Mouse (Mus musculus): ENCODE results near the gene Fam155a. TPM values are rescaled to one million over a fixed set of nuclear protein-coding genes. Genes with fewer than 3 reads are reported as not detected.
"Not testable (repeated sequence)": the region's sequence is repeated elsewhere in the genome, so short reads cannot be mapped to it uniquely, and the experiment has no call there.

Fam155a gene
- total RNA-seq, 4 experiments from 2014 or later: 108 to 119 (median 115) TPM

GRCm38 (mm10) chr8:9406204-9406603 lies 364.8 kb downstream of the Fam155a start:
- no peak for DNase-seq (ENCODE audit: low spot score in 2 of 2)

GRCm38 (mm10) chr8:9404651-9405050 lies 366.3 kb downstream of the Fam155a start:
- no peak for DNase-seq (ENCODE audit: low spot score in 2 of 2)

DNA sequence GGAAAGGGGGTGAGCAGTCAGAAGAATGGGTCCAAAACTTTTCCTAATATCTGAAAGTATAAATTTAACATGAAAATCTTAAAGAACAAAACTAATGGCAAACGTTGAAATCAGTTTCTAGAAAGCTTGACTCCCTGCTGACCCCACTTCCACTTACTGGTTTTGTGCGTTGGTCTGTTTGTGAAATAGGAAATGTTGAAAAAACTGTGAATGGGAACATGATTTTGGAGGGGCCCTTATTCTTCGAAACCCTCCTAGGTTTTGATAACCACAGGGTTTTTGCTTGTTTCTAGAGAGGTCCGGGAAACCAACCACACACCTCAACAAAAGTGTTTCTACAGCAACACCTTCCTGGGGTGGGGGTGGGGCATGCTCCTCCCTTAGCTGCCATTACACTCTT lies 368.6 kb downstream of the Fam155a start:
- no peak for DNase-seq (ENCODE audit: low spot score in 2 of 2)

DNA sequence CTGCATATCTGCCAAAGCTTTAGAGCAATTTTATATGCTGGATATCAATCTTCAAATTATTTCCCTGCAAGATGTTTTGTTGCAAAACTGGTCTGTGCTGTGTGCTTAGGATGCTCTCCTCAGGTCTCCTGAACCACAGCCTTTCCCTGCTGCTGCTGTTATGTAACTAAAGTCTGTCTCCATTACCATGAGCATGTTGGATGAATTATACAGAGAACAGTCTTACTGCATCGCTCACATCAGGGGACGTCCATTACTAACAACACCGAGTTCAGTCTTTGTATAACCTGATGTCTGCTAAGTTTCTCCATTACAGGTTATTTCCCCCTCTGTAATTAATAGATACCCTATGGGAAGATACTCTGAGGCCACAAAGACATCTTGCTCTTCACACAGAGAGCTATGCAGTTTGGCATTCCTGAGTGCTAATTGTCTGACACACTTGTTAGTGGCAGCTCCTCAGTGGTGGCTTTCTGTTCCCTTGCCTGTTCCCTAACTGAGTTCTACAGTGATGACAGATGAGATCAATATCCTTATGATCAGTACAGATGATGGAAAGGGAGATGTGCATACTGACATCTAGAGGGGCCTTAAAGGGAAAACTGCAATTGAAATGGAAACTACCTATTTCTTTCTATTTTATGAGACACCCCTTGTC lies 372.2 kb downstream of the Fam155a start:
- DNase-seq (ENCODE audit: low spot score in 2 of 2): no peak

DNA sequence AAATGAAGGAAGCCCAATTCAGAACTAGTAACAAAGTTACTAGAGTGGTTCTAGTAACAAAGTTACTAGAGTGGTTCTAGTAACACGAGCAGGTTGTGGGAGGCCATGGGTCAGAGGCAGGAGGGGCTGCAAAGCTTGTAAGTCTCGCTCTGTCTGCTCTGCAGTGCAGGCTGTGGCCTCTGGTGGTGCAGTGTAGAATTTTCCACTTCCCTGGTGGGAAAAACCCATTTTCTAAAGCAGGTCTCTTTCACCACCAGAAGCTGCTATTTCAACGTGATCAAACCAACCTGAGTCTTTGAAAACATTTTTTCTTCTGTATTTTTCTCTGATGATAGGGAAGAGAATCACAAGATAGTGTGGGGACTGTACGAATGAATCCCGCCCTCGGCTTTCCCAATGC lies 372.9 kb downstream of the Fam155a start:
- DNase-seq (ENCODE audit: low spot score in 2 of 2): no peak

DNA sequence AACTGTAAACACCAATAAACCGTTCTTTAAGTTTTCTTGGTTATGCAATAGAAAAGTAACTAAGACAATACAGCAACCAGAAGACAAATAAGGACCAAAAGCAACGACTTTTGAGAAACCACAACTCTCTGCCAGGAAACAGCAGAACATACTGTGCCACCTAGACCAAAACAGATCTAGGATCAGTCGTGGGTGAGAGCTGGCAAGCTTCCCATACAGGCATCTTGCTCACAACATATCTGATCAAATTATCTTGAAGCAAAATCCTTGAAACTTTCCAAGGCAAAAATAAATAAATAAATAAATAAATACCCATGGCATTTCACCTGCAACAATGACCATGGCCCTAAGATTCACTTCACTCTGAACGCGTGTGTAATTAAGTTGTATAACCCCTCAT lies 376.3 kb downstream of the Fam155a start:
- DNase-seq (ENCODE audit: low spot score in 2 of 2): no peak

- DNase-seq (ENCODE audit: low spot score in 2 of 2): no peak
Observed at GRCm38 (mm10) chr8:9393246-9393645, 377.7 kb downstream of the Fam155a start.

DNA sequence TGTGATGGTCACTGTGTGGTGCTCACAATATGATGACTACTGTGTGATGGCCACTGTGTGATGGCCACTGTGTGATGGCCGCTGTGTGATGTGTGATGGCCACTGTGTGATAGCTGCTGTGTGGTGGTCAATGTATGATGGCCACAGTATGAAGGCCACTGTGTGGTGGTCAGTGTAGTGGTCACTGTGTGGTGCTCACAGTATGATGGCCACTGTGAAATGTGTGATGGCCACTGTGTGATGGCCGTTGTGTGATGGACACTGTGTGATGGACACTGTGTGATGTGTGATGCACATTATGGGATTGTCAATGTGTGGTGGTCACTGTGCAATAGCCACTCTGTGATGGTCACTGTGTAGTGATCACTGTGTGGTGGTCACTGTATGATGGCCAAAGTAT lies 380.7 kb downstream of the Fam155a start:
- DNase-seq (ENCODE audit: low spot score in 2 of 2): not testable (repeated sequence)

DNA sequence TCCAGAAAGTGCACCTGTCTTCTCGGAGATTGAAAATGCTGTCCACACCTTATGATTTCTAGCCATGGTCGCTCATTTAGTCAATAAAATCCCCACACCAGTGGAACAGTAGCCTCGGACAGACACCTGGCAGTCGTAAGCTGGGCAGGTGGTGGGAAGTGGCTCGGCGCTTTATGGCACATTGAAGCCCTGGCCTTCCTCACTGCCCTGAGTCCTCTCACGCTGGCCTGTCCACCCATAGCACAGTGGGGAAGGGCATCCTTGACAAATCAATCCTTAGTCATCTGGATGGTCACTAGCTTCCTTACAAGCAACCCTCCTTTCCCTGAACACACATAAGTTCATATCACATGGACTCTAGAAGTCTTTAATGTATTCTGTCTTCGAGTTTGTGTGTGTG lies 401.8 kb downstream of the Fam155a start:
- DNase-seq (ENCODE audit: low spot score in 2 of 2): no peak

- no peak for DNase-seq (ENCODE audit: low spot score in 2 of 2)
Observed at GRCm38 (mm10) chr8:9367721-9368120, 403.2 kb downstream of the Fam155a start.

GRCm38 (mm10) chr8:9365381-9365780 lies 405.6 kb downstream of the Fam155a start:
- no peak for DNase-seq (ENCODE audit: low spot score in 2 of 2)

DNA sequence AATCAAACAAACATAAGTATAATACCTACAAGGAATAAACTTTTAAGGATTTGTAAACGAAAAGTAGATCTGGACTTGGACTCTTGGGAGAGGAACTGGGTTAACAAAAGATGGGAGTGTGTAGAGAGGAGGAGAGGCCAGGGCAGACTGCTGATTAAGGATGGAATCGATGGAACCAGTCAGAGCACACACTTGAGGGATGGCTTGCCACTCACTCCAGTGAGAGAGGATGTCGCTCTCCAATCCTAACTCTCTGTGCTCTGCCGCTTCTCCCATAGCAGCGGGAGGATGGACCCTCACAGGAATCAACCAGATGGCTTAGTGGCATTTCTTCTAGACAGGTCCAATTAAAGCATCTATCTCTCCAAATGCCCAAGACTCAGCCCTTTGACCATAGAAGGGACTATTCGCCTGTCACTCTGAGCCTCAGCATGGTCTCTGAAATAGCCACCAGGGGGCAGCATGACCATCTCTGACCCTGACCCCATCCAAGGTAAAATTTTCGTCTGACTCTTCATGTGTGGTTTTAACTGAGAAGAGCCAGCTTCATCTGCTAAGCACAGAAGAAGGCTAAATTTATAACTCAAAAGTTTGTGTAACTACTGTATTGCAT lies 422.3 kb downstream of the Fam155a start:
- DNase-seq (ENCODE audit: low spot score in 2 of 2): no peak

- no peak for DNase-seq (ENCODE audit: low spot score in 2 of 2)
Observed at GRCm38 (mm10) chr8:9347163-9347562, 423.8 kb downstream of the Fam155a start.

DNA sequence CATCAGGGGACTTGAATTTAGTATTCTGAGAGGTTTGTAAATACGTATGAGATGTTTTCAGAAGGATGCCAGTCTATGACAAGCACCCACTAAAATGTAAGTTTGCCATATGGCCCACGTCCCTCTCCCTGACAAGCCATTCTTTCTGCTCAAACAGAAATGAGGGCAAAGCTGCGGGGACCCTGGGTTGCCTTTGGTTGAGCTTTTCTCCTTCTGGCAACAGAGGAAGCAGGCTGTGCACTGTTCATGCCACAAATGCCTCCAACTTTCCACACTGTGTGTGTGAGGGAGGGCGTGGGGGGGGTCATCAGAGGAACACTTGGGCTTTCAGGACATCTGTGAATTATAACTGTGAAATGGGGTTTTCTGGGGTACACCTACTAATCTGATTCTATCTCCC lies 426.8 kb downstream of the Fam155a start:
- DNase-seq (ENCODE audit: low spot score in 2 of 2): no peak

- no peak for DNase-seq (ENCODE audit: low spot score in 2 of 2)
Observed at GRCm38 (mm10) chr8:9342998-9343397, 428.0 kb downstream of the Fam155a start.

- no peak for DNase-seq (ENCODE audit: low spot score in 2 of 2)
Observed at GRCm38 (mm10) chr8:9342593-9342992, 428.4 kb downstream of the Fam155a start.

GRCm38 (mm10) chr8:9337905-9338304 lies 433.1 kb downstream of the Fam155a start:
- no peak for DNase-seq (ENCODE audit: low spot score in 2 of 2)

- no peak for DNase-seq (ENCODE audit: low spot score in 2 of 2)
Observed at GRCm38 (mm10) chr8:9335933-9336303, 435.0 kb downstream of the Fam155a start.

DNA sequence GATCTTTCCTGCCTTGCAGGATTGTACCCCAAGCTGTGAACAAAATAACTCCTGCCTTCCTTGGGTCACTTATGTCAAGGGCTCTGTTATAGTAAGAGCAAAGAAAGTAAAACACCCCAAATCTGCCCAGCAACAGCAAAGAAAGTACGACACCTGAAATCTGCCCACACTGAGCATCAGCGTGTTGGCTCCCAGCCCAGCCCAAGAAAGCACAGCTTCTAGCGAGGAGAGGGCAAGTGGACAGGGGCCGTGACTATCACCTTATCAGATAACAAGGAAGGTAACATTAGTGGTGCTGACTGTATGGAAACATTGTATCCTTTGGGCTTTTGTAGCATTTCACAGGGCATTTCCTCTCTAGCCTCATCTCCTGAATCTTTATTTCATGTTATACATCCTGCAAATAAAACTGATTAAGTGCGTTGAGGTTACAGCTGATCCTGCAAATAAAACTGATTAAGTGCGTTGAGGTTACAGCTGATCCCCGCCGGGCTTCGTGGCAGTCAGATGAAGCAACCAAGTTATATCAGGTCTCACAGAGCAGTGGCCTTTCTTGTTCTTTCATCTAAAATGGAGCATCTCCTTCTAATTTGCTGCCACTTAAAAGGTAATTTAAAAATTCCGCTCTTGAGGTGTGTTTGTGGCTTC lies 435.6 kb downstream of the Fam155a start:
- no peak for DNase-seq (ENCODE audit: low spot score in 2 of 2)

GRCm38 (mm10) chr8:9332766-9333165 lies 438.2 kb downstream of the Fam155a start:
- no peak for DNase-seq (ENCODE audit: low spot score in 2 of 2)

GRCm38 (mm10) chr8:9309456-9309855 lies 461.5 kb downstream of the Fam155a start:
- DNase-seq (ENCODE audit: low spot score in 2 of 2): no peak

DNA sequence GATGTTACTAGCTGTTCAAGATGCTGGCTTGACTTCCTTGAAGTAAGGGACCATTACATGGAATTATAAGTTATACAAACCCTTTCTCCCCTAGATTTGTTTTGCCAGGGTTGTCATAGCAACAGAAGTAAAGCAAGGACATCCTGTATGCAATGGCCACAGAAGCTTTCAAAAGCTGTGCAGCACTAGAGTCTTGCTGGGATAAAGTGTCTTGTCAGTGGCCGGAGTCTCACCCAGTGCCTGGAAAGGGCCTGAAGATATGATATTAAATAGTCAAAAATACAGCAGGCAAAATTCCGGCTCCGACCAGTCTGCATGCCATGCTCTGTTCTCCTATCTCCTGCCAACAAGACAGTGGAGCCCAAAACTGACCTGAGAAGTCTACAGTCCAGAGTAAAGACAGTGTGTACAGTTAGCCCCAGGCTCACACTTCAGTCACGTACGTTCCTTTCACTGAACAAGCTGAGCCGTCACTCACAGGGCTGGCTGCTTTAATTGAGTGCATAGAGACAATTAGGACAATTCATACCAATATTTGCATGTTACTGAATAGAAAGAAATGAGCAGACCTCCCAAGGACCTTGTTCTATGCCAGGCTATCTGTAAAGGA lies 467.3 kb downstream of the Fam155a start:
- DNase-seq (ENCODE audit: low spot score in 2 of 2): no peak

DNA sequence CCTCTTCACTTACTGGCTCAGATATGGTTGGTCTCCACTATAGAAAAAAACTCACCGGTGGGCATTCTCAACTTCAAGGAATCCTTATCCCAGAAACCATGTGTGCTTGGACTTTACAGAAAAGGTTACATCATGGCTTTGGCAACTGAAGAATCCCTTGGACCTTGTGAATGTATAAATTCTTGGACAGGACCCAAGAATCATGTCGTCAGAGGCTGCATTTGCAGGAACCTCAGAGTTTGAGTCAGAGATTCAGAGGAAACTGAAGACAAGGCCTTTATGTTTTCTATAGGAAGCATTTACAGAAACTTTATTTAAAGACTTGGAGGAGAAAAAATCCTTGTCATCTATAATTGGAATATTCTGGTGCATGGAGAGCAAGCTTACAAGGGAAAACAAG lies 475.9 kb downstream of the Fam155a start:
- no peak for DNase-seq (ENCODE audit: low spot score in 2 of 2)
